Mouse (Mus musculus) left cerebral cortex, adult 9 months (tissue): ENCODE measurements around the gene Mpp2.

ENCODE experiments used
- DNase-seq, 2 experiments: peaks; one replicate each; pipeline ENCODE4 v3.0.0; 2022; ENCODE audit warnings: low spot score in 2 of 2

Gene Mpp2

GRCm38 (mm10) chr11:102010140-102010539 lies 78.2 kb downstream of the Mpp2 start:
- DNase-seq = peak in 1 of 2 experiments; percentile 52

GRCm38 (mm10) chr11:102008954-102009637 lies 79.2 kb downstream of the Mpp2 start:
- DNase-seq = no peak

DNA sequence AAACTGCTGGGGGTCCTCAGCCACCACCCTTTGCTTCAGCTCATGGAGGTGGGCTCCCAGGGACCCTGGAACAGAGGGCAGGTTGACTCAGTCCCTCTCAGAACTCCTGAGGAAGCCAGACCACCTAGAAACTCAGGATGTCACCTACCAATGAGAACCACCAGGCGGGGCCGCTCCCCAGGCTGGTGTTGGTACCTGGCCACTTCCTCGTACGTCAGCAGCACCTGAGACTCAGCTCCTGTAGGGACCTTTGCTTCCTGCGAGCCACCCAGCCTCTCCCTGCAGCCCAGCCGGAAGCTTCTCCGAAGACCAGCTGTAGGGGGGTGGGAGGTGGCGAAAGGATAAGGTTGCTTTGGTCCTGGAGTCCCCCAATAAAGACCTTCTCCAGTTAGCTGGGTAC lies 79.9 kb downstream of the Mpp2 start:
- no peak for DNase-seq
